Mouse (Mus musculus) ES-Bruce4 (cell line): ENCODE measurements around the gene Tnxb.

Experiments
- CTCF ChIP-seq: IDR thresholded peaks from one replicate; pipeline ENCODE4 v1.8.1; 2011; ENCODE audit warnings: low read depth, low read length
- POLR2A ChIP-seq: IDR thresholded peaks from one replicate; pipeline ENCODE4 v1.8.1; 2011; ENCODE audit warnings: low read length; ENCODE audit not compliant: insufficient read depth

DNA sequence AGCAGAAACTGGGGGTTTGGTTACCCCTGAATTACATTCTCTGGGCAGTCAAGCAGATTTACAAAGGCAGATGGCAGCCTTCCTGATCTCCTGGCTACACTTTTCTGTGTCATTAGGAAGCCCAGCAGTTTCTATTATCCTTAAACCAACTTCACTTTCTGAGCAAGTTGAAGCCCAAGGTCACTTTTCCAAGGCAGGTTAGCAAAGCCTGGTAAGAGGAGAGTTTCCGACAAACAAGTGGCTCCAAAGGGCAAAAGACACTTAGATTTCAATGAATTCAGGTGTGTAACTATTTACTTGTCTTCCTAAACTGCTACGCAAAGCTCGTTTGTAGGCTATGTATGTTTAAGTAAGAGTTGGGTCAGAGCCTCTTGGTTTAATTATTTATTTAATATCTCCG lies 27.0 kb upstream of the Tnxb start:
- TF ChIP-seq POLR2A (no peak), CTCF (no peak)
